Mouse (Mus musculus) WW6 (cell line): Measurements from ENCODE around the gene Rims3.
A peak's percentile ranks its signal among the peaks of the same experiment; 100 is the strongest.

Experiments used
- DNase-seq: peaks from one replicate; pipeline ENCODE4 v3.0.0-alpha.2; 2013; ENCODE audit warnings: low read depth, low spot score

Rims3 gene

DNA sequence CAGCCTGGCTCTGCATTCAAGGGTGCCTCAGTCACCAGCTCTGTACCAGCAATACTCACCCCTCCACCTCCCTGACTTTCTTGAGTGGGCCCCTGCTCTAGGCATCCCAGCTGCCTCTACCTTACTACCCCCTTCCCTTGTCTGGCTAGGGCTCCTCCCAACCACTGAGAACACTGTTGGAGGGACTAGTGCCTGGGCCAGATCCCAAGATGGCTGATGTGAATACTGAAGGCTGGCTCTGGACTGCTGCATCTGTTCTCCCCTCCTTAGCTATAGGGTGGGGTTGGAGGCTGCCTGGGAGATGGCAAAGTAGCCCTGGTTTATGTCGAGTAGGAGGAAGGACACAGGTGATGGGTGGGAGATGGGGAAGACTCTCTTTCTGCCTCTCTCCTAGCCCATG, 37.9 kb downstream of the Rims3 start:
- DNase-seq = no peak

DNA sequence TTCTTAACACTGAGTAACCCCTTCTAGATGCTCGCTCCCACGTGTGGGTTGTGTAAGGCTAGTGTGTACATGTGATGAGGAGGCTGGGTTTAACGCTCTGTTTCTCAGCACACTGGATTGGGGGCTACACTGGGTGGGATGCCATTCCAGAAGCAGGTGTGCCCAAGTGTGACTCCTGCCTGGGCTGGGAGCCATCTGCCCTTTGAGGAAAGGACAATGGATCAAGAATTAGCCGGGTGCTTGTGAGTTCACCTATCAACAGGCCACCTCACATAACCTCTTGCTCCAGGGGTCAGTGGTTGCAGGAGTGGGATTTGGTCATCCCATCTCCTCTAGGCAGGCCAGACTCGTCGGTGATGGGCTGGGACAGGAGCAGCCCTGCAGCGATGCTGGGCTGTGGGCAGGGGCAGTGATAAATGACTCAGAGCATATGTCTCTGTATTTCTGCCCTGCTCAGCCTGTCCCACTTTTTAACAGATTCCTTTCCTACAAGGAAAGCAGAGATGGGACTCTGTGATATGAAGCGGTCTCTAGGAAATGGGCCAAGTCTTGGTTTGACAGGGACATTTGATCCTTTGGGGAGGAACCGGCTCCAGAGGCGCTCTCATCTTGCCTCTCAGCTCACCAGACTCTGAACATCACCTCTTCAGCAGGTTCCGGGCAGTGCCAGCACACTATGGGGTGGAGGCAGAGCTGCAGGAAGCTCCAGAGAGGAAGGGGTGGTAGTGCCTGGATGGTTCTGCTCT, 39.2 kb downstream of the Rims3 start:
- DNase-seq = no peak

DNA sequence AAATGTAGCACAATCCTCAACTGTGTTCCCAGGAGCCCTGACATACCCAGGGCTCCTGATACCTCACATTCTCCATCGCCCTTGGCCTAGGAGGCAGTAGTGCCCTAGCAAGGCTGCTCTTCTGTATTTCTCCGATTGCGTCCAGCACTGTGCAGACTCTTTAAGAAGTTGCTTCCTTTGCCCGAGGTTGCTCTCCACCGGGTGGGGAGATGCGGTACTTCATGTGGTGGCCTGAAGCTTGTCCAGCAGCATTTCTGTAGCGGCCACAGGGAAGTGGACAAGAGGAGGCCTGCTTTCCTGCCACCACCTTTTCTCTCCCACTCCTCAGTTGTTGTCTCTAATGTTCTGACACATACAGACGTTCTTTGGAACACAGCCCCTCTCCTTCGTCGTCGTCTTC, 40.0 kb downstream of the Rims3 start:
- no peak for DNase-seq

DNA sequence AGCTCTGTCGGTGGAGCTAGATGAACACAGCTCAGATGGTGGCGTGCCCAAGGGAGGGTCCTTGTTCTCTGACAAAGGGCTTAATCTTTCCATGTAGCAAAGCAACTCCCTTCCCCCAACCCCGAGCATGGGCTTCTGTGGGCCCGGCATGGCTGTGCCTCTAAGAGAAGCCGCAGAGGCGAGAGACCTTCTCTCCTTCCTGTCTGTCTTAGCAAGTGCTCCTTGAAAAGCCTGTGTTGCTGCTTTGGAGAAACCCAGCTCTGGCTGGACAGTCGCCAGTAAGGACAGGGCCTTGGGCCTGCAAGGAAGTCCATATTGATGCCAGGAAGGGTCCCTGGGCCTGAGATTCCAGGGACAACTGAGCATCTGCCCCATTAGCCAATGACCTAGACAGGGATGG, 40.6 kb downstream of the Rims3 start:
- DNase-seq = no peak

DNA sequence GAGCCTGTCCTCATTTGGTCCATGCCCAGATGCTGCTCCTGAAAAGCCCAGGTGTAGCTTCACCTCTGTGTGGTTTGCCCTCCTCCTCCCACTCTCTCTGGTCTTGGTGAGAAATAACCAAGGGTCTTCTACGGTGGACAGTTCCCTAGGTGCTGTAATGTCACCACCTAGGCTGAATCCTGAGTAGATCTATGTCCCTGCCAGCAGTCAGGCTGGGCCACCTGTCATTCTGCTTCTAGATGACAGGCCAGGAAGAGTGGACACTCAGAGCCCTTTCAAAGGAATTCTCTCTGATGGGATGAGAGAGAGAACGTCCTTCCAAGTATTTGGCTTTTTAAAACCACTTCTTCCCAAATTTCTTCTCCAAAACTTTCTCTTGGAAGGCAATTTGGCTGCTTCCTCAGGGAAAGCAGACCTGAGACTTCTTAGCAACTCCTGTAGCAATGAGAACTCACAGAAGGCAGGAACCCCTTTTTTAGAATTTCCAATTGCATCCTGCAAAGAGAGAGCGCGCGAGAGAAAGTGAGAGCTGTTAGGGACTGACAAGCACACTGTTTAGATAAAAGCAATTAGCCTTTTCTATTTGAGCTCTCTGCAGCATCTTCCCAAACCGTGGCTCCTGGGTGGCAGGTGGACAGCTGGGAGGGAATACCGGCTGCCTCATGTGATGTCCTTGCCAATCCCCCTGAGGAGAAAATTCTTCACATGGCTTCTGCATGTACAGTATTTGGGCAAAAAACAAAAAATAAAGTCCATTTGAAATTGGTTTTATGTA, 41.4 kb downstream of the Rims3 start:
- DNase-seq = no peak

DNA sequence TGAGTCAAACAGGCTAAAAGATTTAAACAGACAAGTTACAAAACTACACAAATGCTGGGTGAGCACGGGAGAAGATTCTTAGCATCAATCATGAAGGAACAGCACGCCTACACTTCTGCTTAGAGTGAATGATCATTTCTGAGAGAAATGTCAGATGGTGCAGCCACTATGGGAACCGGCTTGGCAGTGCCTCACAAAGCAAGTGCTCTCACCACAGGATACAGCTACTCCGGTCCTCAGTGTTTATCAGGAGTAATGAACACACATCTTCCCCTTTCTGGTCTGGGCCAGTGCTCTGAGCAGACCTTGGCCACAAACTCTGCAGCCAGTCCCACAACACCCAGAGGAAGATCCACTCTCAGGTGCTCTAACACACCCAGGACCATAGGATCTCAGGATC, 49.9 kb downstream of the Rims3 start:
- no peak for DNase-seq

DNA sequence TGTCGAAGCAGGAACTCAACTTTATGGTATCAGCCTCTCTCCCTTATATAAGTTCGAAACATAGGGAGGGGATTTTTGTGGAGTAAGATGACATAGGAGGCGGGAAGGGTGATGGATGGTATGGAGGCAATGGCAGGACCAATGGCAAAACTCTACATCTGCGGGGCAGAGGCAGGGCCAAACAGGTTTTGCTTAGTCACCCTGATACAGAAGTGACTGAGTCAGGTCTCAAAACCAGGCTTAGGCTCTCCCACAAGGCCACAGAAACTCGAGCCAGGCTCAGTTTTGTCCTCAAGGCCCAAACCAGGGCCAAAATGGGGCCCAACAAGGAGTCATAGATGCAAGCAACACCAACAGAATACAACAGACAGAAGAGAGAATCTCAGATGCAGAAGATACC, 51.0 kb downstream of the Rims3 start:
- DNase-seq = no peak

DNA sequence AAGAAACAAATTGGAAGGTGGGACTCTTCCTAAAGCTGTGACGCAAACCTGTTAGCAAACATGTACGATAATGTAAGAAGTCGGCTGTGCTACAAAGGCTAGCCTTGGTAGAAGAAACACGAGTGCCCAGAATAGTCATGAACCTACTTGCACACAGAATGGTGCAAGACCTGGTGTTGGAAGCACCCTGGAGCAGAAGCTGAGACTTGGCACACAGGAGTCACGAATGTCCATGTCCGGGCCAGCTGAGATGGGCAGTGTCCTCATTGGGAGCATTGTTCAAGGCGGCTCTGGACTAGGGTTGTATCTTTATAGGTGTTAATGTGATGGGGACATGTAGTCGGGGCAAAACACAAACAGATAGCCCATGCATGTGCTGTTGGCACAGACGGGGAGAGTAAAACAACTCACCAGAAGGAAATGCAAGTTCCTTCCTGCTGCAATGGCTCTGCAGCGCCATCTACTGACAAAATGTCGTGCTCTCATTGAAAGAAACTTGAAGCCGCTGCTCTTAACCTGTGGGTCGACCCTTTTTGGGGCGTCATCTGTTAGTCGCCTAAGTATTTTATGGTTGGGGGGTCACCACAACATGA, 55.0 kb downstream of the Rims3 start:
- DNase-seq = peak; percentile 61

DNA sequence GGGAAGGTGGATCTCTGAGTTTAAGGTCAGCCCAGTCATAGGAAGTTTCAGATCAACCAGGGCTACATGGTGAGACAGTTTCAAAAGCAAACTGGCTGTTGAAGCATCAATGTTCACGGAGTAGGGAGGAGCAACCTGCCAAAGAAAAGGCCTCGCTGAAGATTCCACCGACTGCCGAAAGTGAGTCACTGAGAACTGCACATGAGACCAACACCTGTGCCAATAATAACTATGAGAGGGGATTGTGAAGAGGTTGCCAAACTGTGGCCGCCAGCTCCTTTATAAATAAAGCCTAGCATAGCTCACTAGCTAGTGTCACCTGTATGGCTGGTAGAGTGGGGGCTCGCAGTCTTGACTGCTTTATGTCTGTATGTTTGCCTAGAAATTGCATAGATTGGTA, 56.5 kb downstream of the Rims3 start:
- no peak for DNase-seq

DNA sequence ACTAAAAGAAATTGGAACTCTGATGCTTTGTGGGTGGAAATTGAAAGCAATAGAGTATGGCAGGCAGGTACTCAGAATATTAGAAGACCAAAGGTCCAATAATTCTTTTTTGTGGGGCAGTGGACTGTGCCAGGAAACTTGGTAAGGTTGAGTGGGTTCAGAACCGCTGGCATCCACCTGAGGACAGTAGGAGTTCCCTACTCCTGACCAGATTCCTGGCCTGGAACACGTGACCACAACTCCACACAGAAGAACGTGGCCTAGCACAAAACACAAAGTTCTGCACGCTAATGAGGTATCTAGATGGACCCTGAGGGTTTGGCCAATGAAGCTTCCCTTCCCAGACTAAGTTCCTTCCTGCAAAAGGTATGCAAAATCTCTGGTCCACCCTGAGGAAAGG, 58.2 kb downstream of the Rims3 start:
- DNase-seq = no peak

DNA sequence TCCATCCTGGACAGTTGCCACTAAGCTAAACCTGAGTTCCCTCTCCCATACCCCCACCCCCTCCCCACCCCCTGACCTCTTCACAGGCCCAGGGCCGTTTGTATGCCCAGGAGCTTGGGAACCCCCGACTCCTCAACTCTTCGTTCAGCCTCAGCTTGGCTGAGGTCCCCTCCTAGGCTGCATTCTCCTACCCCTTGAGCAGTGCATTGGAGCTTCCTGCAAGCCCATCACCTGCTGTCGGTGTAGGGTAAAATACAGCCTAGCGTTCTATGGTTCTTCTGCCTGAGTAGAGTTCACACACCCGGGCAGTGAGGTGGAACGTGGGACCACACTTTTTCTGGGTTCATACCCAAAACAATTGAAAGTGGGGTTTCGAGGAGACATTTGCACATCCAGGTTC, 58.8 kb downstream of the Rims3 start:
- no peak for DNase-seq

DNA sequence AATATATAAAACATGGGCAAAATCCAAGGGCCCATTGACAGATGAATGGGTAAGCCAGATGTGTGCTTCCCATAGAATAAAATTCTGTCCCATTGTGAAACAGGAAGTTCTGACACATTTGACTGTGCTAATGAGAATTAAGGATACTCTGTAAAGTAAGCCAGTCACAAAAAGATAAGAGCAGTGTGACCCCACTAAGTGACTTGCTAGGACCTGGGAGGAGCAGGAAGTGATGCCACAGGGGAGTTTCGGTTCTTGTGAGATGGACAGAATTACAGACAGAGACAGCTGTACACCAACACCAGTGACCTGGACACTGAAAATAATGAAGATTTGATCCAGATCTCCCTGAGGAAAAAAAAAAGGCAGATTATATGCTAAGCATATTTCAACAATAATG, 59.2 kb downstream of the Rims3 start:
- DNase-seq = no peak

DNA sequence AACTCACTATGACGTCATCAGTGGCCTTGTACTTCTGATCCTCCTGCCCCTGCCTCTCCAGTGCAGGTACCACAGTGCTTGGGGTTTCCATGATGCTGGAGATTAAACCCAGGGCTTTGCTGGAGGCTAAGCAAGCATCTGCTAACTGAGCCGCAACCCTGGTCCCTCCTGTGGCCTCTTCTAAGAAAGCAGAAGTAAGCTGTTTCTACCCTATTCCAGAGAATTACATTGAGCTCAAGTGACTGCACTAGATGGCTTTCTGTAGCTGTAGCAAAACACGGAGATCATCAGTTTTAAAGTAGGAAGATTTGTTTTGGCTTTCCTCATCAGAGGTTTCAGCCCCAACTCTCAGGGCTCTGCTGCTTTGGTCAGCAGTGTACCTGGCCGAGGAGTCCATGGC, 59.9 kb downstream of the Rims3 start:
- DNase-seq = no peak

DNA sequence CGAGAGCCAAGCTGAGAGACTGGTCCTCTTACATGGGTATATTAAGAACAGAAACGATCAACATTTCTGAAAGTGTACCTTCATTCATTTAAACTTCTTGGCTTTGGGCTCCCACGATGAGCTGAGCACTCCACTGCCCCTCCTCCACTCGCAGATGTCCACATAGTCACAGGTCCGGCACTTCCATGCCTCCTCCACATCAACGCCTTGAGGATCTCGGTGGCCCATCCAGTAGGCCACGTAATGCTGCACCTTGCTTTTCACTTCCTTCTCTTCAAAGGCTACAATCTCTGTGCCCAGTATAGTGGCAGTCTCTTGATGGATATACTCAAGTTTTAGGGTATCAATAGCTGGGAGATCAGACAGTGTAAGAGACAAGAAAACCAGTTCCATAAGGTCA, 66.8 kb downstream of the Rims3 start:
- DNase-seq = no peak

DNA sequence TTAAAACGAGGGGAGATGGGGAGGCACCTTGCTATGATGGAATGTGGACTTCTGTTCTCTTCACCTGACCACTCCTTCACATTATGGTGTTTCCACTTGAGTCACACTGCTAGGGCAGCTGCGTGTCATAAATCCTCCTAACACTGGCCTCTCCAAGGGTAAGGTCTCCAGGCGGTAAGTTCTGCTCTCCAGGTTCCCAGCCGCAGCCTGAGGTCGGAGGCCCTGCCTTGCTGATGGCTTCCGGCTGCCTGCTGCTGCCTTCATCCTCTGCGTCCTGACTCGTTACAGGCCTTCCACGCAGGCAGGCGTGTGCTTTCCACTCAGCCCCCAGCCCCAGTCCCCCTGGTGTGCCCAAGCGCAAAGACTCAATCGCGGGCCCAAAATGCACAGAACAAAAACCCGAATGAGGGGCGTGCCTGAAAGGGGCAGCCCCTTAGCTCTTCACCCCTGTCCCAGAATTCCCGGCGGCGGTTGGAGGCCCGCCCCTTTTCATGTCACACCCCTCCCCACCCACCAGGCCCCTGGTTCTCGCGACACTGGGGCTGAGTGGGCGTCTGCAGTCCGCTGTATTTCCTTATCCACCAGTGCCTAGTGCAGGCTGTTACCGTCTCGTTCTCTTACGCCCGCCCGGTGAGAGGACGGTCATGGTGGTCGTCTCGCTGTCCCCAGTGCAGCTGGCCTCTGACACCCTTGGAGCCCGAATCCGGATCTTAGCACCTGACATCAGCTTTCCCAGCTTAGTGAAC, 70.1 kb downstream of the Rims3 start, which contains the start of gene Exo5:
Gene Exo5, minus strand, starts transcription at position 464 of the 746 bp plus-strand sequence.
- peak; percentile 80 for DNase-seq

DNA sequence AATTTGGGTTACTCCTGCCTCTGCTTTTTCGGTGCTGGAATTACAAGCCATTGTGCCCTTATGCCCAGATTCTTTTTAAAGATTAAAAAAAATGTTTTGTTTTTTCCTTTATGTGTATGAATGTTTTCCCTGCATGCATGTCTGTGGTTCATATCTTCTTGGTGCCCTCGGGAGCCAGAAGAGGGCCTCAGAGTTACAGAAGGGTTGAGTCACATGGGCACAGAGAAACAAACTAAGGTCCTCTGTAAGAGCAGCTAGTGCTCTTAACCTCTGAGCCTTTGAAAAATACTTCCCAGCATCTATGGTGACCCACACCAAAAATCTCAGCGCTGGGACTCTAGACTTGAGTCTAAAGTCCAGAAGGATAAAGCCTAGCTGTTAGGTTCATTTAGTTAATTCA, 70.8 kb downstream of the Rims3 start:
- DNase-seq = no peak

DNA sequence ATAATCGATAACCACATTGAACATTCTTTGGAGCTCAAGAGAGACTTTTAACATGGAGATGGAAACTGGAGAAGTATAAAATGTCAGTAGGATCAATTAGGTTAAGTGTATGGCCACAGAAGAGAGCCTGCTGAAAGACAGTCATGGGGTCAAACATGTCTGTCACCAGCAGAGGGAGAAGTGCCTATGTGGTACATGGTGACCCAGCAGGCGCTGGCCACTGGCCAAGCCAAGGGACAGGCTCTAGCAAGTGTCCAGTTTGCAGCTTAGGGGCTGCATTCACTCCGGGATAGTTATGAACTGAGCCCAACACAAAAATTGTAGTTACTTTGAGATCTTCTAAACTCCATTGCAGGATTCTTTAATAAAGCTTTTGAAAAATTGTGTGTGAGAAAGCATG, 74.1 kb downstream of the Rims3 start:
- DNase-seq = no peak

DNA sequence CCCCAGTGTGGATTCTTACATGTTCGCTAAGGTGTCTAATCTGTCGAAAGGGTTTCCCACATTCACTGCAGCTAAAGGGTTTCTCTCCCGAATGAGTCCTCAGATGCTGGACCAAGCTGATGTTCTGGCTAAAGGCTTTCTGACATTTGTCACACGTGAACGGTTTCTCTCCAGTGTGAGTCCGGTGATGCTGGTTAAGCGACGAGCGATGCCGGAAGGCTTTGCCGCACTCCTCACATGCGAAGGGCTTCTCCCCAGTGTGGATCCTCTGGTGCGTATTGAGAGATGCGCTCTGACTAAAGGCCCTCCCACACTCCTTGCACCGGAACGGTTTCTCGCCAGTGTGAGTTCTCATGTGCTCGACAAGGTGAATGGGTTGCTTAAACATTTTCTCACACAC, 76.1 kb downstream of the Rims3 start:
- DNase-seq = no peak

DNA sequence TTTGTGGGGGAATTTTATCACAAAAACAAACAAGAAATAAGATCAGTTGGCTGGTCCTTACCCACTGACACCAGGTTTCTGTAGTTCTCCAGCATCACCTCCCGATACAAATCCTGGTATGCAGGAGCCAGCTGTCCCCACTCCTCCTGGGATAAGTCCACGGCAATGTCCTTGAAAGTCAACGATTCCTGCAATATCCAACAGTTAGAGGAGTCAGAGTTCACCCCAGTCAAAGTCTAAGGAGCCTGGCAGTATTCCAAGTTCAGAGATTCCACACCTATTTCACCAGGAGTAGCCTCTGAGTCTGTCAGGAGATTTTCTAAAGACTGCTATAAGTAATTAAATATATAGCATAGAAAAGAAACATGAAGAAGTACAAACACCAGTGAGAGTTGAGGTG, 80.4 kb downstream of the Rims3 start:
- no peak for DNase-seq
